Mouse (Mus musculus) megakaryocyte, embryonic 14.5 days (primary cell): ENCODE measurements around the gene Dgki. TPM values are rescaled to one million over a fixed set of nuclear protein-coding genes. Genes with fewer than 3 reads are reported as not detected.
"Not testable (repeated sequence)": the region's sequence is repeated elsewhere in the genome, so short reads cannot be mapped to it uniquely, and the experiment has no call there.

Experiments used
- H3K27me3 ChIP-seq: replicated peaks from 2 replicates; pipeline ENCODE3; 2012; ENCODE audit warnings: inconsistent platforms
- H3K36me3 ChIP-seq: replicated peaks from 2 replicates; pipeline ENCODE3; 2012; ENCODE audit warnings: low read length, inconsistent platforms, mixed read lengths
- H3K4me1 ChIP-seq: 2 replicates; pipeline ENCODE4 v1.6.1; 2012; ENCODE audit warnings: inconsistent platforms
- H3K4me3 ChIP-seq: replicated peaks from 2 replicates; pipeline ENCODE3; 2012; ENCODE audit warnings: moderate library complexity, mild to moderate bottlenecking, inconsistent platforms
- H3K9me3 ChIP-seq: 2 replicates; pipeline ENCODE4 v1.6.1; 2012; ENCODE audit warnings: inconsistent platforms
- FLI1 ChIP-seq: IDR thresholded peaks from 2 replicates; pipeline ENCODE4 v1.6.1; 2012; ENCODE audit warnings: low read length, inconsistent platforms, mixed read lengths
- GATA1 ChIP-seq: IDR thresholded peaks from 3 replicates; pipeline ENCODE4 v1.6.1; 2012; ENCODE audit warnings: mixed read lengths, low read length, inconsistent platforms, borderline replicate concordance
- polyA plus RNA-seq: library from polyadenylated mRNA; stranded (reverse); fragments of >175 nt; gene quantifications from 2 replicates; pipeline ENCODE4 v1.2.3, GENCODE M21; 2012; ENCODE audit warnings: low replicate concordance; ENCODE audit not compliant: insufficient read depth

Gene Dgki
- polyA plus RNA-seq, 1 experiment = 0.02 TPM

- no peaks in the 10 kb centered on the region for H3K9me3 ChIP-seq
- peak overlapping the region; percentile 46 for H3K4me3 ChIP-seq
- H3K4me1 ChIP-seq = peaks cover 36% of the 10 kb centered on the region
- no peaks in the 10 kb centered on the region for H3K36me3 ChIP-seq
- TF ChIP-seq GATA1 = no peak
- no peak for TF ChIP-seq FLI1
- no peaks in the 10 kb centered on the region for H3K27me3 ChIP-seq
These were observed 156.2 kb downstream of the Dgki start for GRCm38 (mm10) chr6:37143867-37144163.

- Histone ChIP-seq H3K9me3 (no peaks in the 10 kb centered on the region), H3K4me1 (peaks cover 36% of the 10 kb centered on the region), H3K4me3 (peak overlapping the region; percentile 75), H3K27me3 (no peaks in the 10 kb centered on the region), H3K36me3 (no peaks in the 10 kb centered on the region)
- no peak for TF ChIP-seq FLI1
- TF ChIP-seq GATA1 = no peak
These were observed 156.8 kb downstream of the Dgki start for GRCm38 (mm10) chr6:37142991-37143866.

GRCm38 (mm10) chr6:37138816-37139215, 161.2 kb downstream of the Dgki start:
- Histone ChIP-seq H3K36me3 (no peaks in the 10 kb centered on the region), H3K4me3 (no peak overlapping the region), H3K9me3 (no peaks in the 10 kb centered on the region), H3K27me3 (peaks cover 1% of the 10 kb centered on the region), H3K4me1 (peaks cover 15% of the 10 kb centered on the region)
- TF ChIP-seq FLI1 (no peak), GATA1 (no peak)

GRCm38 (mm10) chr6:37131257-37131656, 168.7 kb downstream of the Dgki start:
- Histone ChIP-seq H3K36me3 (no peaks in the 10 kb centered on the region), H3K4me1 (no peaks in the 10 kb centered on the region), H3K4me3 (no peak overlapping the region), H3K9me3 (no peaks in the 10 kb centered on the region), H3K27me3 (peaks cover 3% of the 10 kb centered on the region)
- TF ChIP-seq GATA1 = no peak
- no peak for TF ChIP-seq FLI1

GRCm38 (mm10) chr6:37120417-37121154, 179.4 kb downstream of the Dgki start:
- Histone ChIP-seq H3K9me3 (peaks cover 10% of the 10 kb centered on the region), H3K36me3 (no peaks in the 10 kb centered on the region), H3K4me1 (no peaks in the 10 kb centered on the region), H3K4me3 (no peak overlapping the region), H3K27me3 (peaks cover 4% of the 10 kb centered on the region)
- TF ChIP-seq GATA1 (no peak), FLI1 (no peak)

- Histone ChIP-seq H3K4me1 (no peaks in the 10 kb centered on the region), H3K27me3 (peaks cover 4% of the 10 kb centered on the region), H3K36me3 (no peaks in the 10 kb centered on the region), H3K4me3 (no peak overlapping the region), H3K9me3 (peaks cover 10% of the 10 kb centered on the region)
- no peak for TF ChIP-seq FLI1
- no peak for TF ChIP-seq GATA1
These were observed 180.8 kb downstream of the Dgki start for GRCm38 (mm10) chr6:37119205-37119604.

- no peak overlapping the region for H3K4me3 ChIP-seq
- H3K27me3 ChIP-seq = no peaks in the 10 kb centered on the region
- H3K4me1 ChIP-seq = no peaks in the 10 kb centered on the region
- no peaks in the 10 kb centered on the region for H3K9me3 ChIP-seq
- H3K36me3 ChIP-seq = no peaks in the 10 kb centered on the region
- TF ChIP-seq GATA1 = no peak
- TF ChIP-seq FLI1 = no peak
These were observed 186.9 kb downstream of the Dgki start for GRCm38 (mm10) chr6:37113048-37113447.

GRCm38 (mm10) chr6:37106236-37106635, 193.7 kb downstream of the Dgki start:
- H3K36me3 ChIP-seq, H3K27me3 ChIP-seq, H3K9me3 ChIP-seq, H3K4me3 ChIP-seq: not testable (repeated sequence)
- H3K4me1 ChIP-seq = peaks cover 11% of the 10 kb centered on the region

- H3K9me3 ChIP-seq = no peaks in the 10 kb centered on the region
- TF ChIP-seq FLI1 (no peak), GATA1 (no peak)
- peaks cover 6% of the 10 kb centered on the region for H3K27me3 ChIP-seq
- no peak overlapping the region for H3K4me3 ChIP-seq
- peaks cover 27% of the 10 kb centered on the region for H3K4me1 ChIP-seq
- no peaks in the 10 kb centered on the region for H3K36me3 ChIP-seq
These were observed 199.6 kb downstream of the Dgki start for GRCm38 (mm10) chr6:37100413-37100812.
